Mouse (Mus musculus) thymus, adult 2 months (tissue): ENCODE data around the gene Gemin7.

Source experiments
- CTCF ChIP-seq: fragments of 200-500 bp; IDR thresholded peaks from 2 replicates; pipeline ENCODE4 v1.5.1; 2012; ENCODE audit warnings: mild to moderate bottlenecking, control low read depth, low read length, moderate library complexity, borderline replicate concordance; ENCODE audit not compliant: control insufficient read depth, poor library complexity, insufficient read depth; ENCODE audit errors: extremely low read depth
- POLR2A ChIP-seq: fragments of 200-500 bp; IDR thresholded peaks from 2 replicates; pipeline ENCODE4 v1.6.1; 2012; ENCODE audit warnings: mild to moderate bottlenecking, low read length, control low read depth, moderate library complexity; ENCODE audit not compliant: control insufficient read depth, poor library complexity, insufficient read depth; ENCODE audit errors: extremely low read depth

DNA sequence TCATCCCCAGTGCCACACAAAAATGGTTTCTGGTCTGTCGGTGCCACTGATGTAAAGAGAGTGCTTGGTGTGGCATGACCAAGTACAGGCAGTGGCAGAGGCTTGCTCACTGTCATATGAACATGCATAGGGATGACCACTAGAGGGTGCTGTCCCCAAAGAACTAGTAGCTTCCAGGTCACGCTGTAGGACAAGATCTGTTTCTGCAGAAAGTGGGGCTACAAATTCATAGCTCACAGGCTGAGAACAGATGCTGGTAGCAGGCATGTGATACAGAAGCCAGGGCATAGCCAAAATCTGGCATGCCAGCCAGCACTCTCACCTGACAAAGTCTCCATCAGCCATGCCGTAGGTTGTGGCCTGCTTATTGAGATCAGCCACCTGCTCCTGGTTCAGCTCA, 12.5 kb upstream of the Gemin7 start:
- TF ChIP-seq POLR2A (no peak), CTCF (no peak; the same call in 1 of the 2 replicates)
